Mouse (Mus musculus) lung, embryonic 15.5 days (tissue): ENCODE results near the gene Synpr. TPM values are rescaled to one million over a fixed set of nuclear protein-coding genes. Genes with fewer than 3 reads are reported as not detected.

Experiments
- ATAC-seq: fragments of 200-750 bp; cut with Nextera tagmentation; 2 replicates; pipeline ENCODE4 v1.8.0; 2017; ENCODE audit warnings: moderate number of reproducible peaks, borderline replicate concordance; ENCODE audit not compliant: low FRiP score, low TSS enrichment; ENCODE audit errors: extremely low read depth
- H3K27ac ChIP-seq: fragments of 300-500 bp; sonication (generic); 2 replicates; pipeline ENCODE4 v1.5.1; 2015; ENCODE audit warnings: moderate library complexity, mild to moderate bottlenecking, inconsistent platforms
- H3K27me3 ChIP-seq: fragments of 300-500 bp; sonication (generic); 2 replicates; pipeline ENCODE4 v1.6.1; 2015; ENCODE audit warnings: inconsistent platforms
- H3K36me3 ChIP-seq: fragments of 300-500 bp; sonication (generic); 2 replicates; pipeline ENCODE4 v1.6.1; 2015; ENCODE audit warnings: inconsistent platforms
- H3K4me1 ChIP-seq: fragments of 300-500 bp; sonication (generic); 2 replicates; pipeline ENCODE4 v1.6.1; 2015; ENCODE audit warnings: inconsistent platforms
- H3K4me2 ChIP-seq: fragments of 300-500 bp; sonication (generic); 2 replicates; pipeline ENCODE4 v1.6.1; 2015; ENCODE audit warnings: inconsistent platforms, mild to moderate bottlenecking, moderate library complexity
- H3K4me3 ChIP-seq: fragments of 300-500 bp; sonication (generic); 2 replicates; pipeline ENCODE4 v1.5.1; 2015; ENCODE audit warnings: mild to moderate bottlenecking, inconsistent platforms
- H3K9ac ChIP-seq: fragments of 300-500 bp; sonication (generic); 2 replicates; pipeline ENCODE4 v1.6.1; 2015; ENCODE audit warnings: inconsistent platforms
- H3K9me3 ChIP-seq: fragments of 300-500 bp; sonication (generic); 2 replicates; pipeline ENCODE4 v1.6.1; 2016; ENCODE audit warnings: inconsistent platforms
- WGBS: fragments of 180-500 bp; shearing (Covaris S2); methylation state at CpG from one replicate; pipeline ENCODE4 v1.1.7; 2015; 5-methylcytosine and 5-hydroxymethylcytosine counted together
- polyA plus RNA-seq: library from polyadenylated mRNA; unstranded; fragments of >200 nt; fragmentation: Nextera tagmentation; extraction: Ambion mirVana; gene quantifications from 2 replicates; pipeline ENCODE4 v1.2.1, GENCODE M21; 2015

Gene Synpr
- polyA plus RNA-seq, 1 experiment from 2014 or later = 2.1 TPM

DNA sequence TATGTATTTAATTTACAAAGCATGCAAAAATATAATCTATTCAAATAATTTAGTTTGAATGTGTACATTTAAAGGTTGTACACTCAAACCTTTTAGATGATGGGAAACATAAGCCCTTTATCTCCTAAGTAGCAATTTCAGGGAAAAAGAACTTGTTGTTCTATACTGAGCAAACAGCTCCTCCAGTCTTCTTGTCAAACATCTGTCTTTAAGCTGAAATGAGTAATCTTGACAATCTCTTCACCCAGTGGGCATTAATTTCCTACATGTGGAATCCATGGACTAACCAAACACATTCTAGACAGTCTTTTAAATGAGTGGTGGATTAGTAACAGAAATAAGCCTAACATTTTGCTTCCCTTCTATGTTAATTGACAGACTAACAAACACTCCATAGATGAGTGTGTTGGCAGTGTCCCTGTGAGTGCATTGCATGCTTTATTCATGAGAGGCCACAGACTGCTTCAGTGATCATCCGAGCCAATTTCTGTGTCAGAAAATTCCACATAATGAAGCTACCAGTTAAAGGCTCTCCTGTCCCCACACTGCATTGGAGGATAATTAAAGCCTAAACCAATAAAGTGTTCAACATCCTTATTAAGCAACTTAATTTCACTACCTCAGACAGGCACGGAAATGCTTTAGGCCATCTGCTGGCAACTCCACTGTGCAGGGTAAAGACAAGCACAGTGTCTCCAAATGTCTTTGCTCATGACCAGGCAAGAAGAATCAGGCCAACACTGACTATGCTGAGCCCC, 367.1 kb downstream of the Synpr start:
- no peak overlapping the region for H3K4me3 ChIP-seq
- no peak overlapping the region for H3K27ac ChIP-seq
- no peaks in the 10 kb centered on the region for H3K27me3 ChIP-seq
- no peak for ATAC-seq
- no peak overlapping the region for H3K9ac ChIP-seq
- no peaks in the 10 kb centered on the region for H3K9me3 ChIP-seq
- no peaks in the 10 kb centered on the region for H3K36me3 ChIP-seq
- H3K4me1 ChIP-seq = no peaks in the 10 kb centered on the region
- WGBS = 62% methylated on average over 2 of the region's 2 CpGs
- no peak overlapping the region for H3K4me2 ChIP-seq
